Mouse (Mus musculus) induced T-regulatory cell, adult 2 months (primary cell): ENCODE measurements around the gene Cbx5.
A peak's percentile ranks its signal among the peaks of the same experiment; 100 is the strongest.
"Not testable (repeated sequence)": the region's sequence is repeated elsewhere in the genome, so short reads cannot be mapped to it uniquely, and the experiment has no call there.

ENCODE experiments used
- DNase-seq: peaks from one replicate; pipeline ENCODE4 v3.0.0-alpha.2; 2012; ENCODE audit warnings: low read depth

Cbx5 gene

DNA sequence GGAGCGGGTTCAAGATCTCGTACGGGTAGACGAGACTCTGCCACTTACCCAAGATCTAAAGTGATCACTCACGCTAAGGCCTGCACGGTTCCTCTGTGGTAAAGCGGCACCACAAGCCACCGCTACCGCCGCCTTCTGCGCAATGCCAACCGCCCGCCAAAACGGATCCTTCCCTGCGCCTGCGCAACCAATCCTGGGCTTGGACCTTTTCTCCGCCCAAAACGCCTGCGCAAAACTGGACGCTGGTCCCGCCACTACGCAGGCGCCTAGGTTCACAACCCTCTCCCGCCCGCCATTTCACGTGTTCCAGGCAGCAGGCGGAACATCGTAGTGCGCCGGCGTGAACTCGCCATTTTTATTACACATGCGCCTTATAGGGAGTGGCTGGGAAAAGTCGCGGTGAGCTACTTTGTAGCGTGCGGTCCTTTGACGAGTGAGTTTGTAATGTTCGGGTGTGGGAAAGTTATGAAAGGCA, at the start of gene Cbx5:
Gene Cbx5 (minus strand): TSS at position 132 of the 475 bp plus-strand sequence.
- peak; percentile 99 for DNase-seq

DNA sequence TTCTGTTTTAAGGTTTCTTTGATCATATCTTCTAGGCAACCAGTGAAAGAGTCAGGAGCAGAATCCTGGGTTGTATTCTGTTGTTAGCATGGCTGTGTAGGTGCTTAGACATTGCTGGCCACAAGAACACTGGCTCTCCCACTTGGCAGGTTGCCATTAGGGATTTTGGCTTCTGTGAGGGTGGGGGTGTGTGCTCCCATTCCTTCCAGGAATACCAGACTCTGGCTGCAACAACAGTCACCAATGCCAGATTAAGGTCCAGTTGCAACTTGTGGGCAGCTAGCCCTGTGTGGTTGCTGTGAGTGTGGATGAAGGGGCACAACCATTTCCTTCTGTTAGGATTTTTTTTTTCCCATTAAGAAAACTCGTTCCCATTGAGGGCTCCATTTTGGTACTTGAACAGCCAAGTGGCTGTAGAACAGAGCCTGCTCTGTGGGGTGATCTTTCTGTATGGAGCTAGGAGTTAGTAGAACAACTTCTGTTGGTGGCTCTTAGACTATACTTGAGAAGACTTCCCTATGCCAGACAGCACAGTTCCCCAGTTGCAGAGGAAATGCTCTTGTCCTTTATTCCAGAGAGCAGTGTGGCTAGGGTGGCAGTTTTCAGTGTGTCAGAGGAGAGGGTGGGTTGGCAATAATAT, 46.3 kb upstream of the Cbx5 start:
- no peak for DNase-seq

DNA sequence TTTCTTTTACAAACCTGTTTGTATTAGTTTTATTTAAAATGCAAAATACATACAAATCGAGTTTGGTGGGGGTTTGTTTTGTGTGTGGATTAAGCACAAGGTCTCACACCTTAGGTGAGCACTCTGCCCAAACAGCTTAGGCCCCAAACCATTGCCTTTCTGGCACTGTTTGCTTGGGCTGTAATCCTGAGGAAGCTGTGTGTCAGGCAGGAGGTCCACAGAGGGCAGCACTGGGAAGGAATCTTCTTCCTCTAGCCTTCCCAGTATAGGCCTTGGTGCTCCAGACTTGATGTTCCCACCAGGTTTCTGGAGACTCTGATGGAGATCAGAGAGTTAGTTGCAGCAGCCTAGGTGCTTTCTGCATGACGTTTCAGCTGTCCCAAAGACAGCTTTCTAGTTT, 45.0 kb upstream of the Cbx5 start:
- DNase-seq = no peak

DNA sequence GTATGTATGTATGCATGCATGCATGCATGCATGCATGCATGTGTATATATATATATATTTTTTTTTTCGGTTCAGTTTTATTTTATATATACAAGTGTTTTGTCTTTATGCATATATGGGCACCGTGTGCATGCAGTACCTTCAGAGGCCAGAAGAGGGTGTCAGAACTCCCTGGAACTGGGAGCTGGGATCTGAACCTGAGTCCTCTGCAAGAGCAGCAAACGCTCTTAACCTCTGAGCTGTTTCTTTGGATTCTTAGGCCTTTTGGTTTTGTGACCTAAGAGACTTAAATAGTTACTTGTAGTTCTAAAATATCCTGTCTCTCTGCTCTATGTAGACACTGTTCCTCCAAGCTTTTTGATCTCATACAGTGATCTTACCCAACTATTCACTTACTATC, 44.5 kb upstream of the Cbx5 start:
- peak; percentile 72 for DNase-seq

DNA sequence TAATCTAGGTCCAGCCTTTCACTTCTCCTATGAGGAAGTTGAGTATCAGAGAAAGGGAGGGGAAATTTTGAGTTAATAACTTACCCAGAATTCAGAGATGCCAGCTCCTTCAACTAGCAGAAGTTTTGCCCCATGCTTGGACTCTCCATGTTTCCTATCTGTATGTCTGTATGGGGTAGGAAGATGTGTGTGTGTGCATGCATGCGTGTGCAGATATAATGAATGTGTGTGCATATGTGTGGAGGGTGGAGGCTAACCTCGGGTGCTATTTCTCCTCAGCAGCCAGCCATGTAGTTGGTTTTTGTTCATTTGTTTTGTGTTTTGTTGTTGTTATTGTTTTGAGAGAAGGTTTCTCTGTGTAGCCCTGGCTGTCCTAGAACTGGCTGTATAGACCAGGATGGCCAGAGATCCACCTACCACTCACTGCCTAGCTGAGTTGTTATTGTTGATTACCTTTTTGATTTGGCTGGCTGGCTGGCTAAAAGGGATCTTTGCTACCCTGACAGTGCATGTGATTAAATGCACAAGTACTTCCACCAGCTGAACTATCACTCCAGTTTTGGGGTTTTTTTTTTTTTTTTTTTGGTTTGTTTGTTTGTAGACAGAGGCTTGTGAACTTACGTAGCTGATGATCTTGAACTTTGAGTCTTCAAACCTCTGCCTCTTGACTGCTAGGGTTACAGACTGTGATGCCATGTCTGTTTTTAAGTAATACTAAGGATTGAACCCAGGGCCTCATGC, 42.0 kb upstream of the Cbx5 start:
- no peak for DNase-seq

DNA sequence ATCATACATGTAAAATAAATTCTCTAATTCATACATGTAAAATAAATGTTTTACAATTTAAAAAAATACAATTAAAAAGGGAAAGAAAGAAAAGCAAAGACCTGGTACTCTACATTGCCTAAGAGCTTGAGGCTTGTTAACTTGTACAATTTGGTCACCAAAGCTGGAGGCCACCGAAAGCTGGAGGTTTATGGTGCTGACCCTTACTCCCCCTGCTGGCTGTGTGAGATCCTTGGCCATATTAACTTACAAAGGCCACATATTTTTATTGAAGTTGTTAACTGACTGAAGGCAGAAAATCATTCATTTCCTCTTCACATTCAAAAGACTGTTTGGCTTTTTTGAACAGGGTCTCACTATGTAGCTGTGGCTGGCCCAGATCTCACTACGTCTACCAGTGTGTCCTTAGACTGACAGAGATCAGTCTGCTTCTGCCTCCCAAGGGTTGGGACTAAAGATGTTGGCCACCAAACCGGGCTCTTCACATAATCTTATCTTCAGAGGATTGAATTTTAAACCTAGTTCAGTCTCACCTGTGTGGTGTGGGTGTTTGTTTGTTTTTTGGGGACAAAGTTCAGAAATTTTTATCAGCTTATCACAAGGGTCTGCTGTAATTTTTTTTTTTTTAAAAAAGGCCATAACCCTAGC, 41.3 kb upstream of the Cbx5 start:
- peak; percentile 67 for DNase-seq

DNA sequence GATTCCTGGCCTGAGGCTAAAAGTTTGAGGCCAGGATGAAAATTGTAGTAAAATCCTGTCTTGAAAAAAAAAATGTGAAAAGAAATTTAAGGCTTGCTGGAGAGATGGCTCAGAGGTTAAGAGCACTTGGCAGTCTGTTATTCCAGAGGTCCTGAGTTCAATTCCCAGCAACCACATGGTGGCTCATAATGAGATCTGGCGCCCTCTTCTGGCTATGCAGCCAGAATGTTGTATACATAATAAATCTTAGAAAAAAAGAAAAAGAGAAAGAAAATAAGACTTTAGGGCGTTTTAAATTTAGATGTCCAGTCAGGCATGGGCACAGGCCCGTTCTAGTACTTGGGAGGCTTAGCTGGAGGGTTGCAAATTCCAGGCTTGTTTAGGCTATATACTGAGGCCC, 40.1 kb upstream of the Cbx5 start:
- DNase-seq = peak; percentile 75

DNA sequence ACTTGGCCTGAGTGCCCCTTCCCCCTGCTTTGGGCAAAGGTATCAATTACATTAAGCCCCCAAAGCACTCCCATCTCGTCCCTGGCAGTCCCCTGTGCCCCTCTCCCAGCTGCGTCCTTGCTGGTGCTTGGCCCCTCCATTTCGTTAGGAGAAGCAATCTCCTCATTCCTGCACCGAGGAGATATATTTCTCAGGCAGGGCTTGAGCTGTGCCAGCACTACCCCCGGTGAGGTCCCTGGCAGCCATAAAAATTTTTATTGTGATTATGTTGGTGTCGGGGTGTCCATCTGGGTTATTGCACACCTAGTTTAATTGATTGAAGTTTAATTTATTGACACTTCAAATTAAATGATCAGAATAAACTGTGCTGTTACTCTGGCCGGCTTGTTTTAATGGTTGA, 38.3 kb upstream of the Cbx5 start:
- DNase-seq = no peak

DNA sequence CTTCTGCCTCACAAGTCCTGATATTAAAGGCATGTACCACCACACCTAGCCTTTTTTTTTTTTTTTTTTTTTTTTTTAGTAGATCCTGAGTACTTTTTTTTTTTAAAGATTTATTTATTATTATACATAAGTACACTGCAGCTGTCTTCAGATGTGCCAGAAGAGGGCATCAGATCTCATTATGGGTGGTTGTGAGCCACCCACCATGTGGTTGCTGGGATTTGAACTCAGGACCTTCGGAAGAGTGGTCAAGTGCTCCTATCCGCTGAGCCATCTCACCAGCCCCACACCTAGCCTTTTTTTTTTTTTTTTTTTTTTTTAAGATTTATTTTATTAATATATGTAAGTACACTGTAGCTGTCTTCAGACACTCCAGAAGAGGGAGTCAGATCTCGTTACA, 36.3 kb upstream of the Cbx5 start:
- DNase-seq = not testable (repeated sequence)

DNA sequence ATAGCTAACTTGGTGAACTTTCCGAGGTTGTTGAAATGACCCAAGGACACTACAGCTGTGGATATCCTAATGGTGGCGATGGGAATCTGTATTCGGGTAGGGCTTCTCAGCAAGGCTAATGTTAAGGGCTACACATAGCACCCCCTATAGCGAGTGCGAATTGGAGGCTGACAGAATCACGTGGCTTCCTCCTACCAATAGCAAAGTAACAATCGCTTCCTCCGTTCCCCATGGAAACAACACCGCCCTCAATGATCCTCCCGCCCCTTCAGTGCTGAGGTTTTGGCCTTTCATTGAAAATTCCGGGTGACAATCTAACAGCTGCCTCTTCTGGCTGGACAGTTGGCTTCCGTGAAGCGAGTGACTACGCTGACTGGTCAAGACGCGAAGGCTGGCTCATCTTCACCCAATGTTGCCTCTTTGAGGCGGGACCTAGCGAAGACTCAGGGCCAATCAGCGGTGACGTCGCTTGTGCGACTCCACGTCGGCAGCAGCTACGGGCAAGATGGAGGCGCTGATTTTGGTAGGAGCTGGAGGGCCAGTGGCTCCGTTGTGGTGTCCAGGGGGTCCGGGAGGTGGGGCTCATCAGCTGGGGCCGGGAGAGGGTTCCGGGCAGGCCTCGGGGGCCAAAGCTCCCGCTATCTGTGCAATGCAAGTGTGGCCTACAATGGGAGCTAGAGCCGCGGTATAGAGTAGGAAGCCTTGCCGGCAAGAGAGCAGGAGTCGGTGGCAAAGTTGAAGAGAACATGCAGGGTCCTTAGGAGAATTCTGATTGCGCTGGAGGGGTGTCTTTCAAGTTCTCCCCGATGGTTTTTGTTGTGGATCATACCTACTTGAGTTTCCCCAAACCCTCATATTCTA, 33.0 kb upstream of the Cbx5 start, which contains the start of gene Copz1:
Gene Copz1 (plus strand): TSS at position 296 of the 861 bp plus-strand sequence.
- DNase-seq = peak; percentile 99

DNA sequence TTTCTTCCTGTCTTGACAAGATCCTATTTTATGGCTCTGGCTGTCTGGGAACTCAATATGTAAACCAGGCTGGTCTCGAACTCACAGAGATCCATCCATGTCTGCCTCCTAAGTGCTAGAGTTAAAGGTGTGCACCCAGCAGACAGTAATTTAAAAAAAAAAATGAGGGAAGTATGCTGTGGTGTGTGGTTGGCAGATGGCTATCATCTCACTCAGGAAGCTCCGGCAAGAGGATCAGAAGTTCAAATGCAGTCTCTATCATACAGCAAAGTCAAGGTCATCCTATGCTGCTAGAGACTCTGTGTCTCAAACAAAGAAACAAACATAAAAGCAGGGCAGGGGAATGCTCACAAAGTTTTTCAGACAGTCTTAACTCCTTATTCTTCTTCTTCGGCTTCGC, 29.3 kb upstream of the Cbx5 start:
- no peak for DNase-seq

DNA sequence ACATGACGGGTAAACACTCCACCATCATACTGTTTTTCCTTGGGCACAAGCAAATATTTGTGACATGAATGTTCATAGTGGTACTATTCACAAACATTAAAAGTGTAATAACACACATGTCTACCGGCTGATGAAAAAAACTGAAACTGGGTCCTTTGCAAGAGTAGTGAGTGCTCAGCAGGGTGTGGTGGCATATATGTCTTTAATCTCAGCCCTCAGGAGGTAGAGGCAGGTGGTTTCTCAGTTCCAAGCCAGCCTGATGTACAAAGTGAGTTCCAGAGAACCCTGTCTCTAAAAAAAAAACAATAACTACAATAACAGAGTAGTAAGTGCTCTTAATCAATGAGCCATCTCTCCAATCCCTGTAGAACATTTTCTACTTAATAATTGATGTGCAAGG, 25.2 kb upstream of the Cbx5 start:
- DNase-seq = no peak

DNA sequence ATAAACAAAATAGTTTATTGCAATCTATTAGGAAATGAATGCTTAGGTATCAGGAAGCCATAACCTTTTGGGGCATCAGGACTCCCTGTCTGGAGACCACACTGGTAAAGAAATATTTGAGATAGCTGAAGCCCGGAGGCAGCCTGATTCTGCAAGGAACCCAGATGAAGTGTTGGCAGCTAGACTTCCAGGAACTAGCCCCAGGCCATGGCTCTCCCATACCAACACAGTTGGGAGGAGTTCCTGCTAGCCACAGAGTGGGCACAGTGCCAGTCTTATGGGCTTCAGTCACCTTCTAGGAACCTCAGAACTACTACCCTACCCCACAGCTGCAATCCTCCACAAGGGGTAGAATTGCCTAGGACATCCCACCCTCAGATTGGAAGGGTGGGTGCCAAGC, 20.4 kb upstream of the Cbx5 start:
- DNase-seq = no peak

DNA sequence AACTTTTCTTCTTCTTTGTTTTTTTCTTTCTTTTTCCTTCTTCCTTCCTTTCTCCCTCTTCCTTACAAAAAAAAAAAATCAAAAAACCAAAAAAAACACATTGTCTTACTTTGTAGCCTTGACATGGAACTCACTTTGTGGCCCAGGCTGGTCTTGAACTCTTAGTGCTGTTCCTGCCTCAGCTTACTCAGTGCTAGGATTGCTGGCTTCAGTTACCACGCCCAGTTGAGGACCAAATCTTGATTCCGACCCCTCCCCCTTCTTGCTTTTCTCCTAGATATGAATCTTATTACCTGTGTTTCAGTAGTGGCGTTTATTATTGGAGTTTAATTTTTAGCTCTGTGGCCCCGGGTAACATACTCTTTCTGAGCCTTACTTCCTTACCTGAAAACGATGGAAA, 19.5 kb upstream of the Cbx5 start:
- DNase-seq = no peak

DNA sequence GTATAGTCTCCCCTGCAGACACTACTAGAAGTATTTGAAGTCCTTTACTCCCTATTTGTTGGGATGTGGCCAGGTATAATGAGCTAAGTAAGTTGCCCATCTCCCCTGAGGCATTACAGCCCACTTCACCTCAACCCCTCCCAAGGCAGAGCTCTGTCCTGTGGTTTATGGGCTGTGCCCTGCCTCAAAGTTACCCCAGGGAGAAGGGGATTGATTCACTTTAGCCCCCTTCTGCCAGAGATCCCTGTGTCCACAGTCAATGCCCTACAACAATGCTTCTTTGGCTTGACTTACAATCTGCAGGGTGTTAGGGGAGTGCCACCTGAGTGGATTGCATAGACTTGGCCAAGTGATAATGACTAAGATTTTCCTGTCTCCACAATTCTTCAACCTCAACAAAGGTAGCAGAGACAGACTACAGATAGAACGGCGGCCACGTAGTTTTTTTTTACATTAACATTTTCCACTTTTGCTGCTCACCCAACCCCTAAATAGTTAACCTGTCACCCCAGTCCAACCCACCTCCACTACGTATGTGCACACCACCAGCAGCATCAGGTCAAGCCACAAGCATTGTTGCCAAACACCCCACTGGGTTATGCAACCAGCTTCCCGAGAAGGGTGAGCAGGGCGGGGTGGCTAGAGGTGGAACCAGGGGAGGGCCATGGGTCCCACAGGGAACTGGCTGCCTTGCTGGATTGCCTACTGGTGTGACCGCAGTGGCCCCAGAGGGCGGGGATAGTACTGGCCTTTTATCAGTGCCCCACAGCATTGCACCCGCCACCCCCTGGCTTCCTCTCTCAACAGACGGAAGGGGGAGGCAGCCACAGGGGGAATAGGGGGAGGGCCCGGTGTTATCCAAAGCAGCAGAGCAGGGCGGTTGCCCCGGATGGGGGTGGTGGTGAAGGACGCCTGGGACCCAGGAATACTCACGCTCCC, 18.4 kb upstream of the Cbx5 start, which contains the start of gene Nfe2:
Gene Nfe2 (minus strand): TSS at position 614 of the 939 bp plus-strand sequence.
- peak; percentile 72 for DNase-seq

DNA sequence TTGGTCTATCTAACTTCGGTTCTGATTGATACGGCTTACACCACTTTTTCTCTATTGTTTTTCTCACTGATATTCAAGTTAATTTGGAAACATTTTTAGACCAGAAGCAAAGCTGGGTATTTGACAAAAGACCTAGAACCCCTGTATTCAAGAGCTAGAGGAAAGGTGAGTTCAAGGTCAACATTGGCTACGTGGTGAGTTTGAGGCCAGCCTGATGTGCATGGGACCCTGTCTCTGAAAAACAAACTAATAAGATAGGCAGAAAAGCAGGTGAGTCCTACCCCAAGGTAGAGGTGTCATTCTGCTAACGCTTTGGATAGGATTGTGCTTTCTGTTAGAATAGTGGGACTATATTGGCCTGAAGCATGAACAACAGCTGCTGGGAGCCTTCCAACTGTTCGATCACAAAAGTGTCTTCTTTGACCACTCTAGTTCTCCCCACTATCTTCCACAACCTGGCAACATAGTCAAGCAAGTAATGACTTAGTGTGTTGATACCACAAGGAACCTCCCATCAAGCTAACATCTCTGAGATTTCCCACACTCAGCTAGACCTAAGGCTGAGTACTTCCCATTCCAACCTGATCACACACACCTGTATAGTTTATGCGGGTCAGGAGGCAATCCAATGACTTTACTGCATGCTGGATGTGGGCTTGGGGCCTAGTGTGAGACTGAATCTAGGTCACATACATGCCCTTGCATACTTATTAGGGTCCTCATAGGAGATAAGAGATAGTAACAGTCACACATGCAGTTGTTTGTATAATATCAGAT, 16.8 kb upstream of the Cbx5 start:
- no peak for DNase-seq

DNA sequence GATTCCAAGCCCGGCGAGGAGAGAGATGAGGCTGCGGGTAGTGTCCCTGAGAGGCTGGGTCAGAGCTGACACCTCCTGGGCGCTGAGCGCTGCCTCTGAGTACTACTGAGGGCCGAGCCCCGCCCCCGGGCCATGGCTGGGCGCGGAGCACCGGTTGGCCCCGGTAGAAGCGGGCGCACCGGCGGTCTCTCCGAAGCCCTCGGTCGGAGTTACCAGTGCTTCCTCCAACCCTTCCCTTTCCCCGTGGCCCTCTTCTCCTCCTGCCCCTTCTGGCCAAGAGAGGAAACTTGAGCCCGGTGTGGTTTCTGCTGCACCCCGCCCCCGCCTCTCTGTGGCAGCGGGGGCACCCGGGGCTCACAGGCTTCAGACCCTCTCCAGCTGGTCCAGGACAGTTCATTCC, 15.6 kb upstream of the Cbx5 start:
- DNase-seq = peak; percentile 57

DNA sequence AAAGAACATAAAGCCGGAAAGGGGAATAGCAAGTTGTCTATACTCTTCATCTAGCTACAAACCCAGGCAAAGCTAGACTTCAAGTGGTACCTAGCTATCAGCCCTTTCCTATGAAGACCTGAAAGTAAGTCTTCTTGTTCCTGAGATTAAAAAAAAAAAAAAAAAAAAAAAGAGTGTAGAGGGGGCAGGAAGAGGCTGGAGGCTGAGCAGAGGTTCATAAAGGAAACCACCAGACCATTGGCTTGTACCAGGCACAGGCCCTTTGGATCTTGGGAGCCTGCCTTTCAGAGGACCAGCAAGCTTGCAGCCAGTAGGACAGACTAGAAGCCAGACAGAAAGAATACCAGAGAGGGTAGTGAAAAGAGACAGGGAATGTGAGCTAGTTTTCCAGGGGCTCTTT, 13.7 kb upstream of the Cbx5 start:
- DNase-seq = no peak

DNA sequence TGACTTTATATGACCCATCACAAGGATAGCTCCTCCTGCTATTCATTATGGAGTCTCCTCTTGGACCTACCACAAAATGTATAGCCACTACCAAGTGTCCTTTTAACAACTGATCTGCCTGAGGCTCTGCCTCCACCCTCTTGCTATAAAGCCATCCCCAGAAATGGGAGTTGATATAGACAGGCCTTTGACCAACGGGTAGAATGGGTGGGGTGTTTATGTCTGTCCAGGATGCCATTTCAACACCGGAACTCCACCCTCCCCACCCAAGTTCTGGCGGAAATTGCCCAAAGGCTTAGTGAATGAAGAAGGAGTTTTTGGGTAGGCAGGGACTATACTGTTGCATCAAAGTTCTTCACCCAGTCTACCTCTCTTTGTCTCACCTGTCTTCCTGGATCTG, 13.0 kb upstream of the Cbx5 start:
- no peak for DNase-seq

DNA sequence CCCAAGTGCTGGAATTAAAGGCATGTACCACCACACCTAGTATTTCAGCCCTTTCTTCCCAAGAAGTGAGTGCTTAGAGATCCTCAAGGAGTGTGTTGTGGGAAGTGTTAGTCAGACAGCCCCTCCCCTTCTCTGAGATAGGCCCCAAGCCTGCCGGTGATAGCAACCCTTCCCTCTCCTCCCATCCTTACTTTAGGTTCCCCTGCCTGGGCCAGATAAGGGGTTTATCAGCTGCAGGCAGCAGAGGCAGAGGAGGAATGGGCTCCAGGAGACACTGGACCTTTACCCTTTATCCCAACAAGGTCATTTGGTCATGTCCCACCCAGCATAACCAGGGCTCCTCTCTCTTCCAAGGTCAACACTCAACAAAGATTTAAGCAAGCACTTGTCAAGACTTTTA, 12.0 kb upstream of the Cbx5 start:
- DNase-seq = no peak
